Mouse (Mus musculus) ES-CJ7 (cell line): Measurements from ENCODE around the gene Prokr2.

Experiments
- DNase-seq: peaks from one replicate; pipeline ENCODE4 v3.0.0; 2011; ENCODE audit warnings: low read depth, low spot score

Prokr2 gene

GRCm38 (mm10) chr2:132385194-132385838 is at the start of gene Prokr2:
Gene Prokr2, minus strand, starts transcription at chr2:132385447.
- DNase-seq, result peak; percentile 64

GRCm38 (mm10) chr2:132427160-132427941 is 42.1 kb upstream of the Prokr2 start:
- no peak for DNase-seq

- no peak for DNase-seq
Observed at GRCm38 (mm10) chr2:132425576-132425975, 40.3 kb upstream of the Prokr2 start.

DNA sequence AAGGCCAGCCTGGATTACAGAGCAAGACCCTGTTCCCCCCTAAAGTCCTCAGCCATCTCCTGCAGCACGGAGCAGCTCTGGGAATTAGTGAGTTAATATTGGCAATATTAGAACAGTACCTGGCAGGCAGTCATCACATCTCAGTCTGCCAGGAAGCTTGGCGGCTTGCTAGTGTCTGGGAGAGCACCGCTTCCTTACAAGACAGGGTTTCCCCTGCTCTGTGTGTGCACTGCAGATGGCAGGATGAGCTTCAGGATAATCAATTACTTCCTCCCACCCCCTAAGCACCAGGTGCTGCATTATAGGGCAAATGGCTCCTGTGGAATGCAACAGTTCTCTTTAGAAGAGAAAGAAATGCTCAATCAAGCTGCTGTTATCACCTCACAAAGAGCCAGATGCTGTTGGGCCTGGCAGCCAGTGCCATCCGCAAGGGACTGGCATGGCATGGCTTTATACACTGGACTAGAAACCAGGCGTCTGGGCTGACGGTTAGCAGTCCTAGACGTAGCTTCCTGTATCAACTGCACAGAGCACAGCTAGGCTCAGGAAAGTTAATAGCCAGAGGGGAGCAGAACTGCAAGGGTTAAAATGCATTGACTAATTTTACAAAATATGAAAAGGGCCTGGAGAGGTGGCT is 38.3 kb upstream of the Prokr2 start:
- DNase-seq, result no peak

GRCm38 (mm10) chr2:132422846-132423245 is 37.6 kb upstream of the Prokr2 start:
- DNase-seq, result no peak

DNA sequence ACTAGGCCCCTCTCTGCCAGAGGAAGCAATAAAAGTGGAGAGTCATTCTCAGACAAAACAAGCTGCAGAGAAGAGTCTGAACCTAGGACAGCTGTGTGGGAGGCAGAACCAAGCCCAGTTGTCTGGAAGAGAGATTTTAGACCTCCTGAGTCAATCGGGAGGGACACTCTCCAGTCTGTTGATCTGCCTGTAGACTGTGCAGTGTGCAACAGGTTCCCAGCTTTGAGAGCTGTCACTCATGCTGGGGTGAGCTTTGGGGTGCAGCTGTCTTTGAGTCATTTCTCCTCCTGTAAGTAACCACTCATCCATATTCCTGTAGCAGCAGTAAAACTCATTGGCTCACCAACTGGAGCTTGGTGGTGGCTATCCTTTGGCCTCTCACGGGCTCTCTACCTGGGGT is 33.2 kb upstream of the Prokr2 start:
- DNase-seq, result no peak

DNA sequence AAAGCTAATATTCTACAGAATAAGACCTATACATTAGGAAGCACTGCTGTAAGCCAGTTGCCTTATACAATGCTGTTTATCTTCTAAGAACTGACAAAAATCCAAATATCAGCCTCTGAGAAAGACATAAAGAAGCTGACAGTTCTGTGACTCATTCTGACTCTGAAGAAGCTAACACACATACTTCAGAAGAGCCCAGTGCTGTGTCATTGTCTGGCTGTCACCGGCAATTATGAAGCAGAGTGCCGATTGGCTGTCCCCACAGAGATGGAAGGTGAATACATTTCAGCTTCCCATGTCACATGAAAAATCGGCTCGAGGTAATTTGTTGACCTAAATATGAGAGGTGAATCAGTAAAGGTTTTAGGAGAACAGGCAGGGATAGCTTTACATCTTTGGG is 24.9 kb upstream of the Prokr2 start:
- DNase-seq, result no peak

- no peak for DNase-seq
Observed at GRCm38 (mm10) chr2:132398136-132398535, 12.9 kb upstream of the Prokr2 start.

- DNase-seq, result no peak
Observed at GRCm38 (mm10) chr2:132395753-132396152, 10.5 kb upstream of the Prokr2 start.

DNA sequence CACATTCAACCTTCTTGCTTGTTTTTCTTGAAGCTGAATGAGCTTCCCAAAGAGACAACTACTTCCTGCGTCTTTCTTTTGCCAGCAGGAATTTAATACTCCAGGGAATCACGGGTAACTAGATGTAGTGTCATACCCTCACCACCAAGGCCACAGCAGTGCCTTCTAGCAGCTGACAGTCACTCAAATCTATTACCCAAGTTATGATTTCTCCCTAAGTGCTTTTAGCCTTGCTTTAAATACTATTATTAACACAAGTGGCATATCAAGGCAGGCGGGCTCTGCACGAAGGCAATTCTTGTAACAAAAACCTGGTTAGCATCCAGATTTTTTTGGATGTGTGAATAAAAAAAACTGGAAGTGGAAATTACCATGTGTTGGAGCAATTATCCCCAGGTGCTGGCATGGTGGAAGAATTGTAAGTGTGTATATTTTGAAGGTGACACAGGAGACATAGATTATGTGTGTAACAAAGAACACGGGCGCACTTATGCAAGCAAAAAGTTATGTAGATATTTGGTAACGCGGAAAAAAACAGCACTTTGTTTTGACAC is 5.4 kb upstream of the Prokr2 start:
- no peak for DNase-seq

GRCm38 (mm10) chr2:132389562-132389961 is 4.3 kb upstream of the Prokr2 start:
- DNase-seq, result peak; percentile 51

DNA sequence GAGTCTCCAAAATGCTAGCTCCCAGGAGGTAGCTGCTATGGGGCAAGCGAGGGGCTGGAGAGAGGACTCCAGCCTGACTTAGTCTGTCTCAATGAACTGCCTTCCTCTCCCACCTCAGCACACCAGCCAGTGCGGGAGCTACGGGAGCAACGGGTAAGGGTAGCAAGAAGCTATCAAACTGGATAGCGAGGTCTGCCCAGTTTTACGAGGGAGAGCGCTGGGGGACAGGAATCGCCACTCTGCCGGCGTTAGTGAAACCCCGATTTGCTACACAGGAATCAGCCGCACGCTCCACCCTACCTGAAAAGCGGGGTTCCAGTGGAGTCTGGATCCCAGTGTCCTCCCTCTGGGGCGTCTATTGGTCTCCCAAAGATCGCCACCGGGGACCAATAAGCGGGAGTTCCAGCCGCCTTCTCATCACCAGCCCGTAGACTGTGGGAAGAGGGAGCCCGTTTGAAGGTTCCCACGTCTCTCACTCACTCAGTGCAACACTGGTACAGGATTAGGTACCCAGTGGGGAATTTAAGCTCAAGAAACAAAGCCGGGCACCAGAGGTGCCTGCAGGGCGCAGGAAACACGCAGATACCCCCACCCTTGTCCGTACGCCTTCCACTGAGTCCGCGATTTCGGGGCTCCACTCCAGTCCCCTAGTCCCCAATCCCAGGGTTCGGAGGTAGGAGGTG is 595 bp downstream of the Prokr2 start:
- DNase-seq, result no peak

- DNase-seq, result no peak
Observed at GRCm38 (mm10) chr2:132382308-132382707, 2.9 kb downstream of the Prokr2 start.

- no peak for DNase-seq
Observed at GRCm38 (mm10) chr2:132379690-132380089, 5.6 kb downstream of the Prokr2 start.

DNA sequence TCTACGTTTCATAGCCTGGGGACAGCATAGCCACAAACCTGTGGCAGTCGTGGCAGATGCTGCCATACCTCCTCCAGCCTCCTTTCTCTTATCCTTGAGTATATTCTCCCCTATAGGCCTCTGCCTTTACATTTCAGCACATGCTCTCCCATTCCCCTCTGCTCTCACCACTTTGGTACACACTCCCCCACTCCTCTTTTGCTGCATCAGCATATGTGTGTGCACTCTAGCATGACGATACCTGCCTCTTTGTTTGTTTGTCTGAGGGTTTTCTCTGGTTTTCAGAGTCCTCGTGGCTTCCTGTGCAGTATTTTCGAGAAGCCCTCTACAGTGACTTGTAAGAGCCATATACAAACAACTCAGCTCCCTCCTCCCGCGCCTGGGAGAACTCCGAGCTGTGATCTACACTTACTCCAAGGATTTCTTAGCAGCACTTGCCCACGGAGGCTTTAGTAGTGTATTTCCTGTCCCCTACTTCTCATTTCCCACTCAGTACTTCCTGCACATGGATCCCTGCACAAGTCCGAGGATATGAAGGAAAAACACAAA is 6.6 kb downstream of the Prokr2 start:
- no peak for DNase-seq

- DNase-seq, result no peak
Observed at GRCm38 (mm10) chr2:132377436-132377835, 7.8 kb downstream of the Prokr2 start.

GRCm38 (mm10) chr2:132375721-132376120 is 9.5 kb downstream of the Prokr2 start:
- DNase-seq, result no peak

DNA sequence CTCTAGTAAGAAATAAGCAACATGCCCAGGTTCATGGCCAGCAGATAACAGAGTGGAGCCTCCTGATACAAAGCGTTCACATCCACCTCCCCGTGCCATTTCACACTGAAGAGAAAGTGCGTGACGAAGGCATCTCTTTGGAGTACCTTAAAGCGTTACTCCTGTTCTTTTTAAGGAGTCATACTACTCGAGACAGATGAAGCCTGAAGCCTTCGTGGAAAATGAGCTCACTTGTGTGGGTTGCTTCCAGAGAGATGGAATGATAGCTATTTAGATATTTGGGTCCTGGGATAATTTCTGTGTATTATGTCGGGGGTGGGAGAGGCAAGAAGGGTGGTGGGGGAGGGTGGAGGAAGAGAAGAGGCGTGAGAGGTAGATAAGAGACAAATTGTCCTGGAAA is 10.1 kb downstream of the Prokr2 start:
- no peak for DNase-seq

- no peak for DNase-seq
Observed at GRCm38 (mm10) chr2:132373748-132374147, 11.5 kb downstream of the Prokr2 start.

- DNase-seq, result no peak
Observed at GRCm38 (mm10) chr2:132368433-132368832, 16.8 kb downstream of the Prokr2 start.

- no peak for DNase-seq
Observed at GRCm38 (mm10) chr2:132343846-132344245, 41.4 kb downstream of the Prokr2 start.

DNA sequence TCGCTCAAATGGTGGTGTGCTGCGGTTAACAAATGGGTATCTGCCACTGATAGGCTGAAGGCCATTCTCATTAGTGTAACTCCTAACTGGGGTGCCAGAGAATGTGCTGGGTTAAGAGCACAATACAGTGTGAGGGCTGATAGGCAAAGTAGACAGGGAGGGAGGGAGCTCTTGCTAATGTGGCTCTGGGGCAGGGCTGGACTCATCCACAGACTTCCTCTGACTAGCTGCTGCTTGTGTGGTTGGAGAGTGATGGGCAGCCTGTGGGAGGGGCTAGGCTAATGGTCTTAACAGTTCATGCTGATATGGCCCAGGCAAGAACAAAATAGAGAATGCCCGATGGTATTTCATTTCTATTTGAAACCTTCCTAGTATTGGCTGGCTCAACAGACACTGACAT is 44.0 kb downstream of the Prokr2 start:
- no peak for DNase-seq
